Mouse (Mus musculus) retina, postnatal 7 days (tissue): ENCODE measurements at regions not wholly inside any gene's neighbourhood (a gene's known extent, or its start where the extent isn't known, plus 50 kb on each side); places are given as distances from the start of the nearest gene placed in this dataset.
A peak's percentile ranks its signal among the peaks of the same experiment; 100 is the strongest.

Experiments used
- DNase-seq: peaks from one replicate; pipeline ENCODE4 v3.0.0-alpha.2; 2012; ENCODE audit warnings: low read depth, low spot score

DNA sequence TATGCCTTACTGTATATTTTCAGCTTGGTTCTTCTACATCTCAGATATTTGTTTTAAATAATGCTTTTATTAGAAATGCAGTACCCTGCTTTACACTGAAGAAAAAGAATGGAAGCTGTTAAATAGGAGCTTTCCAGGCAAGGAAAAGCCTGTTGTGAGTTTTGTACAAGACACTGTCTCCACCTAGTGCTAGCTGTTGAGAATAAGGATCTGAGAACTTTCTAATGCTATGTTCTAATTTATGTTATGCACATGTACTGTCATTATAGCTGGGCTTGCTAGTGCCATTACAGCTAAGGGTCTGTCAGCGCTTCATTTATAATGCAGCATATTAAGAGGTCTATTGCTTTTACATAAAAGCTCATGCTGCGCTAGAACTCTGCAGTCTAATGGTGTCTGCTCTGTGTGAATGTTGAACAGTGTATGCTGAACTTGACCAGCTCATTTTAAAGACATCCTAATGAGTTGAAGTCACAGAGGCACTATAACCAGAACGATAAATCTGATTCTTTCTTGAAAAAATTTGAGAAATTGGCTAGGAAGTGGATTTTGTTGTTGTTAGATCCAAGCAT is 315.4 kb upstream of the Dnajc24 start:
- DNase-seq, result peak; percentile 14

DNA sequence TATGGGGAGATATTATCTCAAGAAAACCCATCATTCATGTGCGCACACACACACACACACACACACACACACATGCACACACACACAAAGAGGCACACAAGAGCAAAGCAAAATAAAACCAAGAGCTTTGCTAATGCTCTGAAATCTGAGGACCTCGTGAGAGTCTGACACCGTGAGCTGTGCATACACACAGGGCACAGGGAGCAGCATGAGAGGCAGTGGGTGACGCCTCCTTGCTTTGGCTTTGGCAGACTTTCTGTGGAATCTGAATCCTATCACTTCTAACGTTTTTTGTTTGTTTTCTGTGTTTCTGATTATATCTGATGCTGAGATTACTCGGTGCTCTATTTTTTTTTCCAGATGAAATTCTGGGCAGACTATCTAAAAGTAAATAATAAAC is 343.4 kb upstream of the Dnajc24 start:
- DNase-seq, result no peak

DNA sequence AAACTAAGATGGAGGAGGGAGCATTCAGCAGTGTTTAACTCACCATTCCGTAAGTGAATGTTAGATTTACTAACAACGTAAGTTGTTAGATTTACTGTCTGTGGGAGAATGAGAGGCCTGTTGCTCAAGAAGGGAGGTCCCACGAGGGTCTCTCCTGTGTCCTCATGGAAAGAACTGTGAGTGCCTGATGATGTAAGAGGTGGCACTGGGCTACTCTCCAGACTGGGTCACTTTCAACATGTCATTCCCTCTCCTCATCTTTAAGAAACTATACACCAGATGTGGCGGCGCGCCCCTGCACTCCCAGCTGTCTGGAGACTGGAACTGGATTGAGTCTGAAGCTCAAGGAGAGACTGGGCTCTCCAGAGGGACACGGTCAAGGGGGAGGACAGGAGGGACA is 343.9 kb upstream of the Dnajc24 start:
- no peak for DNase-seq

DNA sequence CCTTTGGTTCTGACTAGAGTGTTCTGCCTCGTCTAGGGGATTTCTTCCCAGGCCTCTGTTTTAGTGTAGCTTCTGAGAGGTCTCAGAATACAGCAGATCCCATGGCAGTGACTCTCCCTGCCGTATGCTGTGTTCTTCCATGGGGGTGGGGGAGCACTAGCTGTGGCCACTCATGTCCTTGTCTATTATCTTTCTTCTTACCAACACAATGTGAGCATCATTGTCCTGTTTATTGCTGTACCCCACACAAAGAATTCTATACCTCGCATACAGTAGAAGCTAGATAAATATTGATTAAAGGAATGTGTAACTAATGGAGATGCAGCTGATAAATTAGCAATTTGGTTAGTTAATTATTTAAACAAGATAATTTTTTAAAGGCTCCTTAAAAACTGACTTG is 337.5 kb upstream of the Mpped2 start:
- no peak for DNase-seq

DNA sequence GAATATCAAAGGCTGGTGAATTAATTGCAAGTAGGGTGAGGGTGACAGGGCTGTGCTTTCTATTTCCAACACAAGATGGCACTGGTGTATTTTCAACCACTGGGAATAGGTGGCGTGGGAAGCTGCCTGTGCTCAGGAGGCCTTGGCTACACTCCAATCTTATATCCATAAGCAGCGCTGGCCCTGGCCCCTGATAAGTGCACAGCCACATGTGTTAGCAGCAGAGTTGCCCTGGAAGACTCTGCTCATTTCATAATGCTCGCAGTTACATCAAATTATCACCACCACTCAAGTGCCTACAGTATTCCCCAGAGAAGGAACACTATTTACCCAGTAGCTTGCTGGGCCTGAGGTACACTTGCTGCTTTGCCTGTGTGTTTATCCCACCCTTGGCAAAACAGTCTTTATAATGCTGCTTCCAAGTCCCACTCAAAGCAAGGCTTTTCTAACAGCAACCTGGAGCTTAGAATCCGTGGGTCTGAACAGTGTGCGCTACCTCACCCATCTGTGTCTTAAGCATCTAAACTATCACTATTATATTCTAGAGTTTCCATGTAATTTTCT is 337.0 kb upstream of the Mpped2 start:
- peak; percentile 64 for DNase-seq

DNA sequence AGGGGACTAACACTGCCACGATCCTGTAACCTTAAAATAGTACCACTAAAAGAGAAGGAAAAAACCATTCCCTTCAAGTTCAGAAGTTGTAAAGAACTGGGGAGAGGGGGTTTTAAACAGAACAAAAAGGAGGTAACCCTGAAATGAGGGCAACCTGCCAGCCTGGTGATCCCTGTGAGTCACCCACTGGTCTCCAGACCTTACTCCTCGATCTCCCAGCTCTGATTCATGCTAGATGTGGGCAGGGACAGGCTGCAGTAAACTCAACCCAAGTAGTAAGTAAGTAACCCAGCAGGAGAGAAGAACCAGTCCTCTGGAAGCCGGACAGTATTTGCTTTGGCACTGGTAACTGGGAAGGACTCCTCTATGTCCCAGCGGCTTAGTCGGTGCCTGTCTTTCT is 324.4 kb upstream of the Mpped2 start:
- no peak for DNase-seq

DNA sequence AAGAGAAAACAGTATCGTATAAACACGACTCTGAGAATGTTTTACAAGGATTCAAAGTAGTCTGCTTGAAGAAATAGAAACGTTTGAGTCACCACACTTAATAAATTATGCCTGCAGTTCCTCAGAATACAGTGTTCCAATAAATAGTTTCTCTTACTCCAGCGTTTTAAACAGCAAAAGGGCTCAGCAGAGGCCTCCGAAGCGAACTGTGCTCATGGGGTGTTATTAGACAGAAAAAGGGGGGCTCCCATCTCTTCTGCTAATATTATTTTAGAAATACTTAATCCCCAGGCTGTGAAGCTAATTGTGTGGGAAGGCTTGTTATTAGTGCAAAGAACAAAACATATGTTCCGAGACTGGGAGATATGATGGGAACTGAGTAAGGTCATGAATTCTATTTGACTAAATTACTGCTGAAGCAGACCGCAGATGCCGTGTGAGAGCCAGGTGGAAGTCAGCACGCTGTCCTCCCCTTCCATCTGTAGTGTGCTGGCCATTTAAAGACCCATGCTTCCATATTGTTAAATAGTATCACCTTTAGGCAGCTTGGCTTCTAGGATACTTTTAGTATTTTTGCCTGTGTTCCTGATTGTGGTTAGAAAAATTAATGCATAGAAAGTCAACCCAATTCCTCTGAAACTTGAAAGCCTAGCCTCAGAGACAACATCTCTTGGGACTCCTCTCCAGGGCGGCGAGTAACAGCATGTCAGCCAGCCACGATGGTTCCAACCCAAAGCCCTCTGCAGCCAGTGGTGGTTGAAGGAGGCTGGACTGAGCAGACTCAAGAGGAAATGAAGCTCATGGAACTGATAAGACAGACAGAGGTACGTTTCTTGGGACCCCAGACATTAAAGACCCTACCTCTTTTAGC is 309.4 kb upstream of the Mpped2 start:
- no peak for DNase-seq

DNA sequence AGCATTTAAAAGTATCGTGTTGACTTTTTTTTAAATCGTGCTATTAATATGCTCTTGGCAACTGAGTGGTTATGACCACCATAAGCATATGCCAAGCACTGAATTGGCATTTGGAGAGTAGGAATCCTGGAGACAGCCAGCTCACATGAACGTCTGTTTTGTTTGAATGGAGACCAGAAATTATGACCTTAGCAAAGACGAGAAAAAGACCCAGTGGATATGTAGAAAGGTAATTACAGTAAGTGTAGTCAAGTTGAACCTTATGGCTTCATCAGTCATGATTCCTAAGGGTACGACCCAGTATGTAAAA is 308.8 kb upstream of the Mpped2 start:
- no peak for DNase-seq

DNA sequence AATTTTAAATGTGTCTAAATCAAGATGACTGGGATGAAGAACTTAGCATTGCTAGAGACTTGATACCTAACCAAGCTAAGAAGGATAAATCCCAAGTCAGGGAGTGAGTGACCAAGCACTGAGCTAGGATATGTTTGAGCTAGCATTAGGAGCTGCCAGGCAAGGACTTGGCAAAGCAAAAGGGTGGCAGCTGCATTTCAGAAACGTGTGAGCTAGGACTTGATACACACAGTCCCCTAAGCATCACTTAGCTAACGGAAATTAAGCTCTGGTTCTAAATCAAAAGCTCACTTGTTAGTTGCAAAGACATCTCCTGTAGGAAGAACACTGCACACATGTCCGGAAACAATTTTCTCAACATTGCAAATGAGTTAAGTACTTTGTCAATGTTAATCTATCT is 308.2 kb upstream of the Mpped2 start:
- DNase-seq, result no peak

DNA sequence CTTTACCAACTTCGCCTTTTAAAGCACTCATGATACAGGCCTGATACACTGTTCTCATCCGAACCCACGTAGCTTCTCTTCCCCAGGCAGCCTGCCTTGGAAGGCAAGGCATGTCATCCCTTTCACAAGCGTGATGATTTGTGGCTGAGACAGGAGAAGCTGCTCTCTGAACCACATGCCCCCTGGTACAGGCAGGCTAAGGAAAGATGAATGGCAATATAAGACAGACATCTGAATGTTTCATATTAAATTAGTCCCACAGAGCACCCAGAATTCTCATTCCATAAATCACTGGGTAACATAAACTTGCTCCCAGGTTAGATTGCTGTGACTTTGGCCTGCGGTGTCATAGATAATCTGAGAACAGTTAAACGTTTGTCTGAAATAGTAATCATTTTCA is 280.9 kb upstream of the Mpped2 start:
- no peak for DNase-seq

DNA sequence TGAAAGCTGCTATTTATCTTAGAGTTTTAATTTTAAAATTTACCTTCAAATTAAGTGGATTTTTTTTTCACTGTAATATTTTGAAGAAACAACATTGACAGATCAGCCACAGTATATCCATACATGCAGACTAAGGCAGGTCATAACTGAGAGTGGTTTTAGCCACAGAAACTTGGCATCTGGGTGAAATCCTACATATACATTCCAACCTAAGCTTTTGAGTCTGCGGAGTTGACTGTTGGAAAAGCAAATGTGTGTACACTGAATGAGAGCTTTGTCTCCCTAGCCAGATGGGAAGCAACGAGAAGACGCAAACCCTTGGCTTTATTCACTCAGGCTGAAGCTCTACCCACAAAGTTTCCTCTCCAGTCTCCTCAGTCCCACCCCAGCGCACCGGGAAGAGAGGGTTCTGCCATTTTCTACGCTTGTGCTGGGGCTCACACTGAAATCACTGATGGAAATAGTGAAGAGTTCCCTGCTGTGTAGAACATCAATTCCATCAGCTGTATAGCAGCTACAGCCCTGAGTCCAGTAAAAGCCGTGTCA is 277.5 kb upstream of the Mpped2 start:
- DNase-seq, result no peak

DNA sequence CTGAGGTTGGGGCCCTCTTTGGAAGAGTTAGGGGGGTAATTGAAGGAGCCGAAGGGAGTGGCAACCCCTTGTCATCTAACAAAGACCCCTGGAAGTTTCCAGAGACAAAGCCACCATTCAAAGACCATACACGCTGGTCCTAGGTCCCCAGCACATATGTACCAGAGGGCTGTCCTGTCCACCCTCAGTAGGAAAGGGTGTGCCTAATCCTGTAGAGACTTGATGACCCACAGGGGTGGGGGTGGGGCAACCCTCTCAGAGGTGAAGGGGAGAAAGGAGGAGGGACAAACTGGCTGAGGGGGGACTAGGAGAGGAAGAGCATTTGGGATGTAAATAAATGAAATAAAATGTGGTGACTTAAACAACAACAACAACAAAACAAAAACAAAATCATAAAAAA is 274.9 kb upstream of the Mpped2 start:
- DNase-seq, result no peak

DNA sequence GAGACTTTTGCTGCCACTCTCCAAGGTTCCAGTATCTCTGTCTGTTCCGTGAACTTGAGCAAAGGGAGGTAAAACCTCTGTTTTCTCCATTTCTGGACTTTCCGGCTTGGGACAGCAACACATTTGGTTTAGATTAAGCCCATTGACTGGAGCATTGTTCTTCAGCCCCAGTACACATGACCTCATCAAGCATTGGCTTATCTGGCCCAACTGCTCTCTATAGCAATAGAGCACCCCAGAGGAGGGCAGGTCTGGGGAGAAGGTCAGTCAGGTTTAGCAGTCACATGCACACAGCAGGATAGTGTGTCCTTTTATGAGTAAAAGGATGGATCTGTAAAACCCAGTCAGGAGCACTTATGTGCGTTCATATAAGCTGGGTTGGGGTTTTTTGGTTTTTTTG is 268.1 kb upstream of the Mpped2 start:
- no peak for DNase-seq

DNA sequence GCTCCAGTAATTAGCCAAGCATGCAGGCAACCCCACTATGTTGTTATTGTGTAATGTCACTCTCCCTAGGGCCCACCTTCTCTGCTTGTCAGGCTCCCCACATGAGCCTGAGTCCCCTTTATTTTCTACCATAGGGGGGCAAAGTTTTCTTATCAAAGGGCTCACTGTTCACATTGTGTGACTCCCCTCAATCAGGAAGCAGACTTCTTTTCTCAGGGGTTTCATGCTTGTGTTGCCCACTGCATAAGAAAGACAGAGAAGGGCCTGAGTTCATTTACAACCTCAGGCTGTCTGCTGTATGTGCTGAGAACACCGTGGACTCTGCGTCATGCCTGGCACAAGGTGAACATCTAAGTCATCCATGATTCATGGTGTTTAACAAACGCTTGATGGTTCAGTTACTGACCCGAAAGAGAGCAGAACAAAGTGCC is 267.6 kb upstream of the Mpped2 start:
- no peak for DNase-seq

DNA sequence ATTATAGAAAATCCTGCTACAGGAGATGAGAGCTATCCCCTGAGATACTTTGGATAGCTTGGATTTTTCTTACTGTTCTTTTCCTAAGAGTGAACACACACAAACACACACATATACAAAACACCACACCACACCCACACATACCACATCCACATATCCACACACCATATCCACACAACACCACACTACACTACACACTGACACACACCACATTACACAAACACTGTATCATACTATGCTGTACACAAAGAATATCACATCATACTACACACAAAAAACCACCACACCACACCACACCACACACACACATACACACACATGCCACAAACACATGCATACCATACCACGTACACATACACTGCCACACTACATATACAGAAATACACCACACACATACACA is 267.1 kb upstream of the Mpped2 start:
- no peak for DNase-seq

DNA sequence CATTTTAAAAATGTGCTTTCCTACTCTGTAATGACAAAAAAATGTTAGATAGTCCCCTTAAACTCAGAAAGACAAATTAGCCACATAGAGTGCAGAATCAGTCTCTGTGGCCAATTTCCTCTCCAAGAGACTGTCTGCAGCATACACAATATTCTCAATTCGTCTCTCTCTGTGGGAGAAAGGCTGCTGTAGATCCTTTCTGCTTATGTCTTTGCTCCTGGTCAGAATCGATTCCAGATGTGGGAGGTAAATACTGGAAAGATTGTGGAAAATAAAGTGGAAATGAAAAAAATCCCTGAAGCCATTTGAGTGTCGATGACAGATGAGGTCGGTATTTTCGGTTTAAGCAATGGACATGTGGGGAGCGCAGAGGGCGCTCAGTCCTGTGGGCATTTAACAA is 265.8 kb upstream of the Mpped2 start:
- no peak for DNase-seq

DNA sequence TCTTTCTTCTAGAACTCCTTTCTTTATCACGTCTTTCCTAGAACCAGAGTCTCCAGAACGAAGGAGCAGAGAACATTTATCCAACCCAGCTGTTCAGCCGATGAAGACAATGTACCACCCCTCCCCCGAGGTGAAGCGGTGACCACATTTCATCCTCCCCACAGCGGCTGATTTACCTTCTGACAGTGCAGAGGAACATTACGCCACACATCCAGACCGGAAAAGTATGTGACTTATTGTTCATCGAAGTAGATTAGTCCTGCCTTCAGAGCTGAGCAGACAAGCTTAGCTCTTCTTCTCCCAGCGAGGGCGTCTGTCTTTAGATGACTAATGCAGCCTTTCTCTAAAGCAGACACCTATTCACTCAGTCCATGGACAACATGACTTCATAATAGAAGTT is 264.2 kb upstream of the Mpped2 start:
- DNase-seq, result no peak

DNA sequence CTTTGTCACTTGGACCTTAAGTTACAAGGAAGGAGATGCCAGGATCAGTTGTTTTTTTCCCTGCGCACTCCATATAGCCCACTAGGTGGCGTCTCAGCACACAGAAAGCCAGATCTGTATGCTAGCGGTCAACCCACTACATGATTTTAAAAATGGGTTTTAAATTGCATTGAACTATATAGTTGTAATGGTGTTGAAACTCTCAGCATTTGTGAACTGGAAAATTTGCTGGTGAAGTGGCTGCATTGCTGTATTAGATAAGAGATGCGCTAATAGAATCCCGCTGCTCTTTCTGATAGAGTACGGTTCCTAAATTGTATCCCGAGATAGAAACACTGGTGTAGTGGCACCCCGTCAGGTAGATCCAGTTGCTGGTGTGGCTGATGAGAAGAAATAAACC is 261.9 kb upstream of the Mpped2 start:
- peak; percentile 52 for DNase-seq

DNA sequence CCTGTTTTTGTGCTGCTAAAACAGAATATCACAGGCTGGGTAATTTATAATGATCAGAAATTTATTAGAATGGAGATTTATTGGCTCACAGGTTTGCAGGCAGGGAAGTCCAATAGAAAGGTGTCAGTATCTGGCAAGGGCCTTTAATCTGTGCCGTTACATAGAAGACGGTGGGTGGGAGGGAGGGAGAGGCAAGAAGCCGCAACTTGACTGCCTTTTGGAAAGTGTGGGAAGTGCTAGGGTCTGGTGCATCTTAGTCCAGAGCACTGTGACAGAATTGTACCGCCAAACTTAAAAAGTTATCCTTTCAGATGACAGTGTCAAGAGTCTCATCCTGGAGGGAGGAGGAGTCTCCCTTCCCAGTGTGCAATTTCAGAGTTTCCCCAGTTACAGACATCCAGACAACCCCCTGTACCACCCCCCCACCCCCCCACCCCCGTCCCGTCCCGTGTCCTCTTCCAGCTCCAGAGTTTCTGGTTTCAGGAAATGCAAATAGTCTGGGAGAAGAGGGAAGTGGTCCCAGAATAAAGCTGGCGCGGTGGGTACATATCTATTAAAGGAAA is 261.4 kb upstream of the Mpped2 start:
- no peak for DNase-seq

DNA sequence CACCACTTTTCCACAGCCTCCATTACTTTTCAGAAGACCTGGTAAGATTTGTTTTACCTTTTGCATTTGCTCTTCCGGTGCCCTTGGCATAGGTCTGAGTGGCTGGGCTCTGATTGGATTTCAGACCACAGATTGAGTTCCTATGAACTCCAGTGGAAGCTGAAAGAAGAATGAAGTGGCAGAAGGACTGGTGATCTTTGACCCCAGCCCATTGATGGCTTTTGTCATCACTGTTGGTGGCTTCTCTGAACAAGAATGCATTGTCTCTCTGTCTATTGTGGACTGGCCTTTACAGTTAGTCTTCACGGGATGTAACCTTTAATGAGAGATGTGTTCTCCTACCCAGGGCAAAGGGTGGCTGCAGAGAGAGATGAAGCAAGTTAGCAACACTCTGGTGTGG is 256.9 kb upstream of the Mpped2 start:
- DNase-seq, result no peak

DNA sequence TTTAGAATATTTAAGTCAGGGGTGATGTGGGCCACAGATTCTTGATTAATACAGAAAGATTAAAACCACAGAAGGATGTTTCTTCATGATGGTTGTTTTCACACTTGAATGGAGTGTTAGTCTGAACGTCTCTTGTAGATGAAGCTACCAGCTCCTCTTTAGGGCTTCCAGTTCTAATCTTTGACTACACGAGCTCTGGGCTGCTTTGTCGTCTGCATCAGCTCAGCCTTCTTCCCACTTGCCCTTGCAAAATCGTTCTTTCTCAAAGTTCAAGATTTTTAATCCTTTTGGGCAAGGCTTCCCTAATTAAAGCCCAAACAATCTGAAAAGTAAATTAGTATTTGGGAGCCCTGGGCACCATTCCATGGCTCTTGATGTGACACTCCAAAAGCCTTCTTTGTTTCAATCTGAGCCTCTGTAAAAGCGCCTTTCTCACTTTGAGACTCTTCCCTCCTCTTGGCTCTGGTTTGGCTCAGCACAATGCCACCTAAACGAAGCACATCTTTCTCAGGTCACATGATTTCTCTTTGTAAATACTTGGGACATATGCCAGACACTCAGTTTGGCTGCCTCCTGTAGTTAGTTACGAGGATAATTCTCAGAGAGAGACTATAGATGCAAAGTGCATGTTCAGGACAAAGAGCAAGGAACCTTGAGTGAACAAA is 238.6 kb upstream of the Mpped2 start:
- DNase-seq, result no peak

DNA sequence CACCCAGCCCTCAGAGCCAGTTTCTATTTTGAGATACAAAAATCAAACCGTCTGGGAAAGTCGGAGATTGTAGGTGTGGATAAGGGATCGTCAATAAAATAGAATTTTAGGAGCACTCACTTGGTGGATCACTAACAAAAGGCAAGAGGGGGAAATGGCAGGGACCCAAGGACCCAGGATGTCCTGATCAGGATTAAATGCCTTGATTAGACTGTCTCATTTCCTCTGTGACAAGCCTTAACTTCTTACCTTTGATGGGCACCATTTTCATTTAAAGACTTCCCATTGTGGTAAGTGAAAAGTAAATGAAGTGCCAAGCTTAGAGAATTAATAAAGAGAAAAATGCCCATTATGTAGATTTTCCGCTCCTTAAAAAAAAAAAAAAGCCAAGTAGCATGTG is 238.0 kb upstream of the Mpped2 start:
- DNase-seq, result no peak
